Mouse (Mus musculus) MEL (cell line): Measurements from ENCODE around the gene Fam221b. TPM values are rescaled to one million over a fixed set of nuclear protein-coding genes. Genes with fewer than 3 reads are reported as not detected.

Source experiments
- DNase-seq: peaks from one replicate; pipeline ENCODE4 v3.0.0; 2011; ENCODE audit warnings: low read depth, low spot score
- H3K27ac ChIP-seq: 2 replicates; pipeline ENCODE4 v1.5.1; 2012; ENCODE audit warnings: low read depth, mild to moderate bottlenecking, control low read depth, low read length, moderate library complexity; ENCODE audit not compliant: control insufficient read depth
- H3K27me3 ChIP-seq, 2 experiments: fragments of 150-350 bp in 1 of 2; sonication (generic) in 1 of 2; 2 replicates each; pipeline ENCODE4 v1.6.1; 2012; ENCODE audit warnings: low read length in 2 of 2, mild to moderate bottlenecking in 2 of 2, improper control_type of control experiment in 1 of 2, moderate library complexity in 1 of 2; ENCODE audit not compliant: insufficient read depth in 2 of 2, control insufficient read depth in 1 of 2
- H3K36me3 ChIP-seq, 2 experiments: 2 replicates each; pipeline ENCODE4 v1.6.1; 2012 to 2014; ENCODE audit warnings: low read length in 2 of 2, improper control_type of control experiment in 1 of 2, inconsistent platforms in 1 of 2, mild to moderate bottlenecking in 1 of 2; ENCODE audit not compliant: insufficient read depth in 2 of 2, control insufficient read depth in 1 of 2
- H3K4me1 ChIP-seq, 2 experiments: fragments of 150-350 bp in 1 of 2; sonication (generic) in 1 of 2; 2 replicates each; pipeline ENCODE4 v1.6.1; 2012; ENCODE audit warnings: low read length in 2 of 2, improper control_type of control experiment in 1 of 2, mild to moderate bottlenecking in 1 of 2; ENCODE audit not compliant: insufficient read depth in 2 of 2, control insufficient read depth in 1 of 2
- H3K4me3 ChIP-seq, 2 experiments: fragments of 150-350 bp in 1 of 2; sonication (generic) in 1 of 2; 2 replicates each; pipeline ENCODE4 v1.5.1; 2012; ENCODE audit warnings: low read depth in 2 of 2, low read length in 2 of 2, mild to moderate bottlenecking in 2 of 2, moderate library complexity in 2 of 2, control low read depth in 1 of 2, improper control_type of control experiment in 1 of 2; ENCODE audit not compliant: control insufficient read depth in 1 of 2, insufficient read depth in 1 of 2
- H3K79me2 ChIP-seq: 2 replicates; pipeline ENCODE4 v1.6.1; 2012; ENCODE audit warnings: mild to moderate bottlenecking, low read length, moderate library complexity; ENCODE audit not compliant: control insufficient read depth, poor library complexity, insufficient read depth
- H3K9ac ChIP-seq: 2 replicates; pipeline ENCODE4 v1.6.1; 2012; ENCODE audit warnings: low read depth, mild to moderate bottlenecking, control low read depth, low read length, moderate library complexity; ENCODE audit not compliant: control insufficient read depth, poor library complexity, severe bottlenecking
- H3K9me3 ChIP-seq: fragments of 150-350 bp; sonication (generic); replicated peaks from 2 replicates; pipeline ENCODE4 v1.6.1; 2012; ENCODE audit warnings: mild to moderate bottlenecking, low read length, improper control_type of control experiment, moderate library complexity; ENCODE audit not compliant: insufficient read depth
- BHLHE40 ChIP-seq: IDR thresholded peaks from 2 replicates; pipeline ENCODE4 v1.6.1; 2012; ENCODE audit warnings: low read depth, mild to moderate bottlenecking, inconsistent platforms, low read length, improper control_type of control experiment, borderline replicate concordance
- CTCF ChIP-seq, 3 experiments: IDR thresholded peaks in 2 of 3; conservative IDR thresholded peaks in 1 of 3; 2 replicates each; pipeline ENCODE4 v1.5.1; 2011 to 2012; ENCODE audit warnings: low read length in 3 of 3, low read depth in 2 of 3, mild to moderate bottlenecking in 2 of 3, improper control_type of control experiment in 1 of 3, inconsistent platforms in 1 of 3, mixed read lengths in 1 of 3, moderate library complexity in 1 of 3; ENCODE audit not compliant: control insufficient read depth in 1 of 3, insufficient read depth in 1 of 3, poor library complexity in 1 of 3, severe bottlenecking in 1 of 3
- ETS1 ChIP-seq: IDR thresholded peaks from 2 replicates; pipeline ENCODE4 v1.6.1; 2012; ENCODE audit warnings: low read depth, mild to moderate bottlenecking, inconsistent platforms, low read length, improper control_type of control experiment, moderate library complexity
- GABPA ChIP-seq: IDR thresholded peaks from 2 replicates; pipeline ENCODE4 v1.6.1; 2012; ENCODE audit warnings: low read depth, mild to moderate bottlenecking, inconsistent platforms, low read length, improper control_type of control experiment, moderate library complexity
- HCFC1 ChIP-seq: IDR thresholded peaks from 2 replicates; pipeline ENCODE4 v1.6.1; 2012; ENCODE audit warnings: low read depth, mild to moderate bottlenecking, inconsistent platforms, low read length, improper control_type of control experiment, moderate library complexity
- KAT2A ChIP-seq: conservative IDR thresholded peaks from 2 replicates; pipeline ENCODE4 v1.6.1; 2012; ENCODE audit warnings: low read depth, low read length, improper control_type of control experiment, inconsistent platforms
- MAFK ChIP-seq: IDR thresholded peaks from 2 replicates; pipeline ENCODE4 v1.6.1; 2011; ENCODE audit warnings: low read depth, mild to moderate bottlenecking, low read length, improper control_type of control experiment, borderline replicate concordance
- MAX ChIP-seq: IDR thresholded peaks from 2 replicates; pipeline ENCODE4 v1.6.1; 2011; ENCODE audit warnings: low read length, improper control_type of control experiment
- MXI1 ChIP-seq: IDR thresholded peaks from 2 replicates; pipeline ENCODE4 v1.6.1; 2011; ENCODE audit warnings: mild to moderate bottlenecking, low read depth, low read length, improper control_type of control experiment
- MYB ChIP-seq: IDR thresholded peaks from 2 replicates; pipeline ENCODE4 v1.6.1; 2011; ENCODE audit warnings: mild to moderate bottlenecking, low read depth, low read length, improper control_type of control experiment
- MYC ChIP-seq: IDR thresholded peaks from 2 replicates; pipeline ENCODE4 v1.6.1; 2011; ENCODE audit warnings: low read depth, mild to moderate bottlenecking, low read length, improper control_type of control experiment, moderate library complexity
- NRF1 ChIP-seq: IDR thresholded peaks from 2 replicates; pipeline ENCODE4 v1.6.1; 2014; ENCODE audit warnings: low read depth, mild to moderate bottlenecking, inconsistent platforms, low read length, improper control_type of control experiment, moderate library complexity; ENCODE audit not compliant: poor library complexity, insufficient read depth, severe bottlenecking
- POLR2AphosphoS5 ChIP-seq: IDR thresholded peaks from 2 replicates; pipeline ENCODE4 v1.6.1; 2012; ENCODE audit warnings: low read depth, borderline replicate concordance, mild to moderate bottlenecking, inconsistent platforms, low read length, moderate library complexity, mixed read lengths
- SIN3A ChIP-seq: IDR thresholded peaks from 2 replicates; pipeline ENCODE4 v1.6.1; 2012; ENCODE audit warnings: low read length, improper control_type of control experiment, inconsistent platforms
- SMC3 ChIP-seq: IDR thresholded peaks from 2 replicates; pipeline ENCODE4 v1.6.1; 2011; ENCODE audit warnings: low read depth, low read length, improper control_type of control experiment
- TAL1 ChIP-seq: IDR thresholded peaks from 2 replicates; pipeline ENCODE4 v1.6.1; 2012; ENCODE audit warnings: mild to moderate bottlenecking, inconsistent platforms, low read length, moderate library complexity, mixed read lengths
- TBP ChIP-seq: IDR thresholded peaks from 2 replicates; pipeline ENCODE4 v1.8.0; 2011; ENCODE audit warnings: low read depth, low read length, improper control_type of control experiment
- TCF12 ChIP-seq: IDR thresholded peaks from 2 replicates; pipeline ENCODE4 v1.6.1; 2014; ENCODE audit warnings: low read depth, mild to moderate bottlenecking, inconsistent platforms, low read length, improper control_type of control experiment, moderate library complexity
- UBTF ChIP-seq: IDR thresholded peaks from 2 replicates; pipeline ENCODE4 v1.6.1; 2012; ENCODE audit warnings: low read depth, mild to moderate bottlenecking, inconsistent platforms, low read length, improper control_type of control experiment, moderate library complexity, borderline replicate concordance; ENCODE audit not compliant: insufficient read depth
- USF1 ChIP-seq: IDR thresholded peaks from 2 replicates; pipeline ENCODE4 v1.6.1; 2014; ENCODE audit warnings: low read depth, mild to moderate bottlenecking, inconsistent platforms, low read length, improper control_type of control experiment, moderate library complexity
- ZKSCAN1 ChIP-seq: IDR thresholded peaks from 2 replicates; pipeline ENCODE4 v1.6.1; 2012; ENCODE audit warnings: low read depth, mild to moderate bottlenecking, inconsistent platforms, low read length, improper control_type of control experiment, moderate library complexity
- ZMIZ1 ChIP-seq: IDR thresholded peaks from 2 replicates; pipeline ENCODE4 v1.6.1; 2012; ENCODE audit warnings: low read depth, mild to moderate bottlenecking, inconsistent platforms, low read length, improper control_type of control experiment, moderate library complexity
- polyA plus RNA-seq, 2 experiments: library from polyadenylated mRNA; stranded (reverse) in 1 of 2; unstranded in 1 of 2; fragments of >175 nt in 1 of 2; fragments of >200 nt in 1 of 2; gene quantifications; 2 replicates each; pipeline versions ENCODE4 v1.2.1 to v1.2.4; 2012; ENCODE audit warnings: low replicate concordance in 2 of 2, low read depth in 1 of 2; ENCODE audit not compliant: insufficient read length in 2 of 2, insufficient read depth in 1 of 2, missing spikeins in 1 of 2
- total RNA-seq: library from RNA; depleted of rRNA; stranded (reverse); fragments of 300-350 nt; gene quantifications from 2 replicates; pipeline ENCODE4 v1.2.3, GENCODE M21; 2012

The Fam221b gene
- total and polyA plus RNA-seq, 3 experiments, result 0.10 to 8.8 TPM; not detected in 1

- Histone ChIP-seq H3K9me3 (no peaks in the 10 kb centered on the region), H3K4me3 (no peak overlapping the region), H3K9ac (no peak overlapping the region), H3K36me3 (no peaks in the 10 kb centered on the region), H3K27me3 (peaks cover 4 to 6% of the 10 kb centered on the region in 2 experiments), H3K27ac (no peak overlapping the region), H3K4me1 (no peaks in the 10 kb centered on the region; a peak in 1 of 4 replicates), H3K79me2 (no peaks in the 10 kb centered on the region)
- no peak for TF ChIP-seq SIN3A
- no peak for TF ChIP-seq MYB
- TF ChIP-seq HCFC1, result no peak
- TF ChIP-seq NRF1, result no peak
- no peak for TF ChIP-seq KAT2A
- TF ChIP-seq ZMIZ1, result no peak
- no peak for TF ChIP-seq MXI1
- no peak for TF ChIP-seq GABPA
- TF ChIP-seq UBTF, result no peak
- TF ChIP-seq BHLHE40, result no peak
- TF ChIP-seq ZKSCAN1, result no peak
- TF ChIP-seq TBP, result no peak
- TF ChIP-seq TCF12, result no peak
- TF ChIP-seq CTCF (IDR thresholded peaks at IDR 0.05 in 2 of 3, conservative IDR thresholded peaks at IDR 0.05 in 1 of 3; ENCODE audit: control insufficient read depth in 1 of 3, insufficient read depth in 1 of 3, low read depth in 2 of 3, low read length in 3 of 3, poor library complexity in 1 of 3, severe bottlenecking in 1 of 3), result no peak
- TF ChIP-seq MYC, result no peak
- no peak for TF ChIP-seq ETS1
- no peak for TF ChIP-seq SMC3
- TF ChIP-seq TAL1, result no peak
- TF ChIP-seq MAFK, result no peak
- DNase-seq, result no peak
These were observed 35.2 kb downstream of the Fam221b start for GRCm38 (mm10) chr4:43633736-43634135.

- no peak overlapping the region for H3K4me3 ChIP-seq
These were observed 35.6 kb downstream of the Fam221b start for GRCm38 (mm10) chr4:43633296-43633695.

More at GRCm38 (mm10) chr4:43633296-43633695, 35.6 kb downstream of the Fam221b start:
- Histone ChIP-seq H3K79me2 (no peaks in the 10 kb centered on the region), H3K27me3 (peaks cover 4 to 6% of the 10 kb centered on the region in 2 experiments), H3K9ac (no peak overlapping the region), H3K27ac (no peak overlapping the region), H3K9me3 (no peaks in the 10 kb centered on the region), H3K4me1 (no peaks in the 10 kb centered on the region; a peak in 1 of 4 replicates), H3K36me3 (no peaks in the 10 kb centered on the region)
- TF ChIP-seq HCFC1, result no peak
- TF ChIP-seq USF1, result no peak
- no peak for TF ChIP-seq TBP
- no peak for TF ChIP-seq MAX
- no peak for TF ChIP-seq POLR2AphosphoS5
- TF ChIP-seq KAT2A, result no peak
- no peak for TF ChIP-seq MYC
- DNase-seq, result no peak
